Mouse (Mus musculus): ENCODE measurements around the gene Larp7. TPM values are rescaled to one million over a fixed set of nuclear protein-coding genes. Genes with fewer than 3 reads are reported as not detected.

Larp7 gene
- polyA plus RNA-seq, 1 experiment from 2014 or later, result 86.4 TPM

- peaks cover 4% of the 10 kb centered on the region; the same call in 1 of the 2 replicates for H3K36me3 ChIP-seq (ENCODE audit: control insufficient read depth, insufficient read depth, low read length)
- H3K27ac ChIP-seq (replicated peaks; ENCODE audit: low read depth, low read length), result peak overlapping the region; percentile 81; the same call in 1 of the 2 replicates
- peak overlapping the region; percentile 82 for H3K9ac ChIP-seq (ENCODE audit: low read length)
- 9% methylated on average over 11 of the region's 13 CpGs for WGBS
- peak overlapping the region; percentile 44 for H3K4me2 ChIP-seq (ENCODE audit: low read depth, severe bottlenecking)
- DNase-seq (ENCODE audit: low spot score) (no peak), ATAC-seq (ENCODE audit: insufficient number of reproducible peaks, low FRiP score, low TSS enrichment, low read depth) (no peak)
- H3K9me3 ChIP-seq (ENCODE audit: control insufficient read depth, low read length), result no peaks in the 10 kb centered on the region
- H3K4me3 ChIP-seq (ENCODE audit: low read depth, low read length), result peak overlapping the region; percentile 73
- H3K4me1 ChIP-seq (ENCODE audit: control insufficient read depth, insufficient read depth, low read length), result 0 out of 2 replicates have a peak, but pooled peaks cover 5% of the 10 kb centered on the region
- H3K27me3 ChIP-seq (ENCODE audit: control insufficient read depth, insufficient read depth, low read length), result no peaks in the 10 kb centered on the region
Observed at GRCm38 (mm10) chr3:127552434-127552972, 646 bp downstream of the Larp7 start.

GRCm38 (mm10) chr3:127547882-127548281 lies 5.3 kb downstream of the Larp7 start:
- Histone ChIP-seq H3K9me3 (ENCODE audit: control insufficient read depth, low read length) (no peaks in the 10 kb centered on the region), H3K4me2 (ENCODE audit: low read depth, severe bottlenecking) (no peak overlapping the region), H3K27me3 (ENCODE audit: control insufficient read depth, insufficient read depth, low read length) (no peaks in the 10 kb centered on the region), H3K27ac (replicated peaks; ENCODE audit: low read depth, low read length) (no peak overlapping the region), H3K4me3 (ENCODE audit: low read depth, low read length) (no peak overlapping the region), H3K9ac (ENCODE audit: low read length) (no peak overlapping the region), H3K4me1 (ENCODE audit: control insufficient read depth, insufficient read depth, low read length) (no peaks in the 10 kb centered on the region), H3K36me3 (ENCODE audit: control insufficient read depth, insufficient read depth, low read length) (0 out of 2 replicates have a peak, but pooled peaks cover 4% of the 10 kb centered on the region)
- 34% methylated on average over 5 of the region's 5 CpGs for WGBS
- DNase-seq (ENCODE audit: low spot score) (peak; percentile 68), ATAC-seq (ENCODE audit: insufficient number of reproducible peaks, low FRiP score, low TSS enrichment, low read depth) (no peak)

- H3K36me3 ChIP-seq (ENCODE audit: control insufficient read depth, insufficient read depth, low read length), result 0 out of 2 replicates have a peak, but pooled peaks cover 4% of the 10 kb centered on the region
- 29% methylated on average over 5 of the region's 5 CpGs for WGBS
- no peak for ATAC-seq (ENCODE audit: insufficient number of reproducible peaks, low FRiP score, low TSS enrichment, low read depth)
Observed at GRCm38 (mm10) chr3:127544610-127545121, 8.5 kb downstream of the Larp7 start.

GRCm38 (mm10) chr3:127543976-127544375 lies 9.2 kb downstream of the Larp7 start:
- WGBS, result 84% methylated on average over 4 of the region's 4 CpGs
- Histone ChIP-seq H3K4me3 (ENCODE audit: low read depth, low read length) (no peak overlapping the region), H3K27ac (replicated peaks; ENCODE audit: low read depth, low read length) (no peak overlapping the region), H3K9me3 (ENCODE audit: control insufficient read depth, low read length) (no peaks in the 10 kb centered on the region), H3K4me1 (ENCODE audit: control insufficient read depth, insufficient read depth, low read length) (no peaks in the 10 kb centered on the region), H3K9ac (ENCODE audit: low read length) (no peak overlapping the region), H3K36me3 (ENCODE audit: control insufficient read depth, insufficient read depth, low read length) (0 out of 2 replicates have a peak, but pooled peaks cover 4% of the 10 kb centered on the region), H3K27me3 (ENCODE audit: control insufficient read depth, insufficient read depth, low read length) (no peaks in the 10 kb centered on the region), H3K4me2 (ENCODE audit: low read depth, severe bottlenecking) (no peak overlapping the region)
- ATAC-seq (ENCODE audit: insufficient number of reproducible peaks, low FRiP score, low TSS enrichment, low read depth), result no peak
- DNase-seq (ENCODE audit: low spot score), result no peak

More at GRCm38 (mm10) chr3:127544610-127545121, 8.5 kb downstream of the Larp7 start:
- H3K4me1 ChIP-seq (ENCODE audit: control insufficient read depth, insufficient read depth, low read length), result no peaks in the 10 kb centered on the region
- no peak overlapping the region for H3K9ac ChIP-seq (ENCODE audit: low read length)
- no peaks in the 10 kb centered on the region for H3K27me3 ChIP-seq (ENCODE audit: control insufficient read depth, insufficient read depth, low read length)
- no peak overlapping the region for H3K27ac ChIP-seq (replicated peaks; ENCODE audit: low read depth, low read length)
- no peak for DNase-seq (ENCODE audit: low spot score)
- H3K9me3 ChIP-seq (ENCODE audit: control insufficient read depth, low read length), result no peaks in the 10 kb centered on the region
- H3K4me2 ChIP-seq (ENCODE audit: low read depth, severe bottlenecking), result no peak overlapping the region
- H3K4me3 ChIP-seq (ENCODE audit: low read depth, low read length), result no peak overlapping the region

DNA sequence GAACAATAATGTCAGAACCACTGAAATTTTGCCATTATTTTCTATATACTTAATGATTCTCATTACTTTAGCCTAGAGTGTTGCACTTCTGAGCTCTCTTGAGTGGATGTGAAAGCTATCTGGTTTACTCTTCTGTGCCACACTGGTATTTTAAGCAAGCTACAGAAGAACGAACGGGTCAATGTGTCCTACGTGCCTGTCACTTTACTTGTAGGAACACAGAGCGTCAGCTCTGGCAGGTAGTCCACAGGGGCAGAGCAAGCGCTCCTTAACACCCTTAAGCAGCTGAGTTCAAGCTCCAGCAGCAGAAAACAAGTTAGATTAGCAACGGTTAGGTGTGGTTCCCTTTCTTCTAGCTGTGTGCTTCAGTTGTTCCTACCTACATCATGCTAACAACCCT lies 14.0 kb downstream of the Larp7 start:
- Histone ChIP-seq H3K27me3 (ENCODE audit: control insufficient read depth, insufficient read depth, low read length) (no peaks in the 10 kb centered on the region), H3K27ac (replicated peaks; ENCODE audit: low read depth, low read length) (no peak overlapping the region), H3K9me3 (ENCODE audit: control insufficient read depth, low read length) (no peaks in the 10 kb centered on the region), H3K4me1 (ENCODE audit: control insufficient read depth, insufficient read depth, low read length) (no peaks in the 10 kb centered on the region), H3K4me3 (ENCODE audit: low read depth, low read length) (no peak overlapping the region), H3K36me3 (ENCODE audit: control insufficient read depth, insufficient read depth, low read length) (no peaks in the 10 kb centered on the region), H3K9ac (ENCODE audit: low read length) (no peak overlapping the region), H3K4me2 (ENCODE audit: low read depth, severe bottlenecking) (no peak overlapping the region)
- DNase-seq (ENCODE audit: low spot score) (no peak), ATAC-seq (ENCODE audit: insufficient number of reproducible peaks, low FRiP score, low TSS enrichment, low read depth) (no peak)
- 88% methylated on average over 6 of the region's 6 CpGs for WGBS

DNA sequence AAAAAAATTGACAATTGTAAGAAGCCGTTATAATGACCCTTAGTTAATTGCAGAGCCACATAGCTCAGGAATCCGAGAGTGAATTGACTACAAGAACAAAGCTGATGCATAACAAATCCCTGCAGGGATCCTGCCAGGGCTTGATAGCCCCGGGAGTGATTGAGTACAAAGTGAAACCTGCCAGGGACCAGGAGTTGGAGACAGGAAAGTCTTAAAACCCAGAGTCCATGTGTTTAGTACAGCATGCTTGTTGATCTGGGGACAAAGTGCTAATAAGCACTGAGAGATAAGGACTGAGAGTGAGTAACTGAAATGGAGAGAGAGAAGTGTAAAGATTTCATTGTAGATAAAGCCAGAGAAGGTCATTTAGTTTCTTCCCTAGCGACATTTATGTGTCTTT lies 22.9 kb downstream of the Larp7 start:
- WGBS, result 6% methylated on average over 4 of the region's 4 CpGs
- no peak for ATAC-seq (ENCODE audit: insufficient number of reproducible peaks, low FRiP score, low TSS enrichment, low read depth)
- no peaks in the 10 kb centered on the region for H3K36me3 ChIP-seq (ENCODE audit: control insufficient read depth, insufficient read depth, low read length)

DNA sequence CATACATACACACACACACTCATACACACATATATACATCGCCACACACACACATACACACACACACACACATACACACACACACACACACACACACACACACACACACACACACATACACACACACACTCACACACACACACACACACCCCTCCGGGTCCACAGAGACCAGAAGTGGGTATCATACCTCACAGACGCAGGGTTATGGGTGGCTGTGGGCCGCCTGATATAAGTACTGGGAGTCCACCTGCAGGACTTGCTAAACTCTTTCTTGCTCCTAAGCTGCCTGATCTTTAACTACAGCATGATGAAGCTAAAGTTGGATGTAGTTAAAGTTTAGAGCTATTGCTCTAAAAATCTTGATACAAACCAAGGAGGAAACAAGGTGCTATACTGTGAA lies 23.3 kb downstream of the Larp7 start:
- no peak for ATAC-seq (ENCODE audit: insufficient number of reproducible peaks, low FRiP score, low TSS enrichment, low read depth)
- H3K4me2 ChIP-seq (ENCODE audit: low read depth, severe bottlenecking), result no peak overlapping the region
- no peak overlapping the region for H3K4me3 ChIP-seq (ENCODE audit: low read depth, low read length)
- DNase-seq (ENCODE audit: low spot score), result no peak
- no peak overlapping the region for H3K27ac ChIP-seq (replicated peaks; ENCODE audit: low read depth, low read length)
- no peaks in the 10 kb centered on the region for H3K4me1 ChIP-seq (ENCODE audit: control insufficient read depth, insufficient read depth, low read length)
- no peaks in the 10 kb centered on the region for H3K36me3 ChIP-seq (ENCODE audit: control insufficient read depth, insufficient read depth, low read length)
- no peaks in the 10 kb centered on the region for H3K9me3 ChIP-seq (ENCODE audit: control insufficient read depth, low read length)
- H3K9ac ChIP-seq (ENCODE audit: low read length), result no peak overlapping the region
- 80% methylated on average over 4 of the region's 4 CpGs for WGBS
- H3K27me3 ChIP-seq (ENCODE audit: control insufficient read depth, insufficient read depth, low read length), result no peaks in the 10 kb centered on the region

More for the DNA sequence above, 22.9 kb downstream of the Larp7 start:
- Histone ChIP-seq H3K4me2 (ENCODE audit: low read depth, severe bottlenecking) (no peak overlapping the region), H3K9me3 (ENCODE audit: control insufficient read depth, low read length) (no peaks in the 10 kb centered on the region), H3K27ac (replicated peaks; ENCODE audit: low read depth, low read length) (no peak overlapping the region), H3K4me1 (ENCODE audit: control insufficient read depth, insufficient read depth, low read length) (no peaks in the 10 kb centered on the region), H3K9ac (ENCODE audit: low read length) (no peak overlapping the region), H3K4me3 (ENCODE audit: low read depth, low read length) (no peak overlapping the region), H3K27me3 (ENCODE audit: control insufficient read depth, insufficient read depth, low read length) (no peaks in the 10 kb centered on the region)
- no peak for DNase-seq (ENCODE audit: low spot score)

- Histone ChIP-seq H3K4me1 (ENCODE audit: control insufficient read depth, insufficient read depth, low read length) (no peaks in the 10 kb centered on the region), H3K4me2 (ENCODE audit: low read depth, severe bottlenecking) (no peak overlapping the region), H3K9ac (ENCODE audit: low read length) (no peak overlapping the region), H3K27ac (replicated peaks; ENCODE audit: low read depth, low read length) (no peak overlapping the region), H3K27me3 (ENCODE audit: control insufficient read depth, insufficient read depth, low read length) (no peaks in the 10 kb centered on the region), H3K4me3 (ENCODE audit: low read depth, low read length) (no peak overlapping the region), H3K9me3 (ENCODE audit: control insufficient read depth, low read length) (no peaks in the 10 kb centered on the region), H3K36me3 (ENCODE audit: control insufficient read depth, insufficient read depth, low read length) (no peaks in the 10 kb centered on the region)
- ATAC-seq (ENCODE audit: insufficient number of reproducible peaks, low FRiP score, low TSS enrichment, low read depth) (no peak), DNase-seq (ENCODE audit: low spot score) (no peak)
- WGBS, result 96% methylated on average over 3 of the region's 3 CpGs
Observed at GRCm38 (mm10) chr3:127529210-127529609, 23.9 kb downstream of the Larp7 start.

Data from limb, embryonic 11.5 days (tissue).